Mouse (Mus musculus) MEL (cell line): ENCODE data around the gene Ucp2. TPM values are rescaled to one million over a fixed set of nuclear protein-coding genes. Genes with fewer than 3 reads are reported as not detected.

Experiments used
- DNase-seq: peaks from one replicate; pipeline ENCODE4 v3.0.0; 2011; ENCODE audit warnings: low read depth, low spot score
- H3K27ac ChIP-seq: 2 replicates; pipeline ENCODE4 v1.5.1; 2012; ENCODE audit warnings: low read depth, mild to moderate bottlenecking, control low read depth, low read length, moderate library complexity; ENCODE audit not compliant: control insufficient read depth
- H3K27me3 ChIP-seq, 2 experiments: fragments of 150-350 bp in 1 of 2; sonication (generic) in 1 of 2; 2 replicates each; pipeline ENCODE4 v1.6.1; 2012; ENCODE audit warnings: low read length in 2 of 2, mild to moderate bottlenecking in 2 of 2, improper control_type of control experiment in 1 of 2, moderate library complexity in 1 of 2; ENCODE audit not compliant: insufficient read depth in 2 of 2, control insufficient read depth in 1 of 2
- H3K36me3 ChIP-seq, 2 experiments: 2 replicates each; pipeline ENCODE4 v1.6.1; 2012 to 2014; ENCODE audit warnings: low read length in 2 of 2, improper control_type of control experiment in 1 of 2, inconsistent platforms in 1 of 2, mild to moderate bottlenecking in 1 of 2; ENCODE audit not compliant: insufficient read depth in 2 of 2, control insufficient read depth in 1 of 2
- H3K4me1 ChIP-seq, 2 experiments: fragments of 150-350 bp in 1 of 2; sonication (generic) in 1 of 2; 2 replicates each; pipeline ENCODE4 v1.6.1; 2012; ENCODE audit warnings: low read length in 2 of 2, improper control_type of control experiment in 1 of 2, mild to moderate bottlenecking in 1 of 2; ENCODE audit not compliant: insufficient read depth in 2 of 2, control insufficient read depth in 1 of 2
- H3K4me3 ChIP-seq, 2 experiments: fragments of 150-350 bp in 1 of 2; sonication (generic) in 1 of 2; 2 replicates each; pipeline ENCODE4 v1.5.1; 2012; ENCODE audit warnings: low read depth in 2 of 2, low read length in 2 of 2, mild to moderate bottlenecking in 2 of 2, moderate library complexity in 2 of 2, control low read depth in 1 of 2, improper control_type of control experiment in 1 of 2; ENCODE audit not compliant: control insufficient read depth in 1 of 2, insufficient read depth in 1 of 2
- H3K79me2 ChIP-seq: 2 replicates; pipeline ENCODE4 v1.6.1; 2012; ENCODE audit warnings: mild to moderate bottlenecking, low read length, moderate library complexity; ENCODE audit not compliant: control insufficient read depth, poor library complexity, insufficient read depth
- H3K9ac ChIP-seq: 2 replicates; pipeline ENCODE4 v1.6.1; 2012; ENCODE audit warnings: low read depth, mild to moderate bottlenecking, control low read depth, low read length, moderate library complexity; ENCODE audit not compliant: control insufficient read depth, poor library complexity, severe bottlenecking
- H3K9me3 ChIP-seq: fragments of 150-350 bp; sonication (generic); replicated peaks from 2 replicates; pipeline ENCODE4 v1.6.1; 2012; ENCODE audit warnings: mild to moderate bottlenecking, low read length, improper control_type of control experiment, moderate library complexity; ENCODE audit not compliant: insufficient read depth
- BHLHE40 ChIP-seq: IDR thresholded peaks from 2 replicates; pipeline ENCODE4 v1.6.1; 2012; ENCODE audit warnings: low read depth, mild to moderate bottlenecking, inconsistent platforms, low read length, improper control_type of control experiment, borderline replicate concordance
- CHD2 ChIP-seq: IDR thresholded peaks from 2 replicates; pipeline ENCODE4 v1.6.1; 2011; ENCODE audit warnings: low read length, improper control_type of control experiment
- E2F4 ChIP-seq: IDR thresholded peaks from 2 replicates; pipeline ENCODE4 v1.6.1; 2011; ENCODE audit warnings: low read depth, low read length, improper control_type of control experiment, borderline replicate concordance
- ELF1 ChIP-seq: IDR thresholded peaks from 2 replicates; pipeline ENCODE4 v1.6.1; 2014; ENCODE audit warnings: low read depth, mild to moderate bottlenecking, inconsistent platforms, low read length, improper control_type of control experiment, moderate library complexity
- EP300 ChIP-seq, 2 experiments: IDR thresholded peaks; 2 replicates each; pipeline ENCODE4 v1.6.1; 2011; ENCODE audit warnings: improper control_type of control experiment in 2 of 2, low read length in 2 of 2, low read depth in 1 of 2, mild to moderate bottlenecking in 1 of 2
- ETS1 ChIP-seq: IDR thresholded peaks from 2 replicates; pipeline ENCODE4 v1.6.1; 2012; ENCODE audit warnings: low read depth, mild to moderate bottlenecking, inconsistent platforms, low read length, improper control_type of control experiment, moderate library complexity
- KAT2A ChIP-seq: conservative IDR thresholded peaks from 2 replicates; pipeline ENCODE4 v1.6.1; 2012; ENCODE audit warnings: low read depth, low read length, improper control_type of control experiment, inconsistent platforms
- MAFK ChIP-seq: IDR thresholded peaks from 2 replicates; pipeline ENCODE4 v1.6.1; 2011; ENCODE audit warnings: low read depth, mild to moderate bottlenecking, low read length, improper control_type of control experiment, borderline replicate concordance
- MAX ChIP-seq: IDR thresholded peaks from 2 replicates; pipeline ENCODE4 v1.6.1; 2011; ENCODE audit warnings: low read length, improper control_type of control experiment
- MYB ChIP-seq: IDR thresholded peaks from 2 replicates; pipeline ENCODE4 v1.6.1; 2011; ENCODE audit warnings: mild to moderate bottlenecking, low read depth, low read length, improper control_type of control experiment
- NELFE ChIP-seq: IDR thresholded peaks from 2 replicates; pipeline ENCODE4 v1.6.1; 2011; ENCODE audit warnings: low read depth, low read length, improper control_type of control experiment
- POLR2AphosphoS2 ChIP-seq: IDR thresholded peaks from 2 replicates; pipeline ENCODE4 v1.6.1; 2011; ENCODE audit warnings: low read length, improper control_type of control experiment
- POLR2AphosphoS5 ChIP-seq: IDR thresholded peaks from 2 replicates; pipeline ENCODE4 v1.6.1; 2012; ENCODE audit warnings: low read depth, borderline replicate concordance, mild to moderate bottlenecking, inconsistent platforms, low read length, moderate library complexity, mixed read lengths
- USF2 ChIP-seq, 2 experiments: IDR thresholded peaks; 2 replicates each; pipeline ENCODE4 v1.6.1; 2011 to 2012; ENCODE audit warnings: improper control_type of control experiment in 2 of 2, low read length in 2 of 2, borderline replicate concordance in 1 of 2, inconsistent platforms in 1 of 2, low read depth in 1 of 2, mild to moderate bottlenecking in 1 of 2; ENCODE audit not compliant: insufficient read depth in 1 of 2
- polyA plus RNA-seq, 2 experiments: library from polyadenylated mRNA; stranded (reverse) in 1 of 2; unstranded in 1 of 2; fragments of >175 nt in 1 of 2; fragments of >200 nt in 1 of 2; gene quantifications; 2 replicates each; pipeline versions ENCODE4 v1.2.1 to v1.2.4; 2012; ENCODE audit warnings: low replicate concordance in 2 of 2, low read depth in 1 of 2; ENCODE audit not compliant: insufficient read length in 2 of 2, insufficient read depth in 1 of 2, missing spikeins in 1 of 2
- total RNA-seq: library from RNA; depleted of rRNA; stranded (reverse); fragments of 300-350 nt; gene quantifications from 2 replicates; pipeline ENCODE4 v1.2.3, GENCODE M21; 2012

Gene Ucp2
- total and polyA plus RNA-seq, 3 experiments: 139 to 724 TPM; not detected in 1

DNA sequence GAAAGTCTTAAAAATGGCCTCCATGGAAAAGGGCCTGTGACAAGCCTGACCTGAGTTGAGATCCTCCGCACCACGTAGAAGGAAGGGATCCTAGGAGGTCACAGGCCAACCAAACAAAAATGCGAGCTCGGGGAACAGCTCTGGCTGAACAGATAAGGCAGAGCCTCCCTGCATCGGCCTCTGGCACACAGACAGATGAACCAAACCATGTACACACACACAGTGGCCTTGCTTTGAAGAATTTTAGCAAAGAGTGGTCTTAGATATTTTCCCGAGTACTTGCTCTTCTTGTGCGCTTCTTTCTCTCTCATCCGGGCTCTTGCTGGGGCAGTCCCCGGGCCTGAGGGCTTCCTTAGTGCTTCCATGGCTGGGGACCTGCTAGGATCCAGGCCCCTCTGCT is 29.9 kb upstream of the Ucp2 start (continued):
- peak; percentile 60 to 64; a peak in 2 of 4 replicates for TF ChIP-seq EP300 (IDR thresholded peaks at IDR 0.05; ENCODE audit: low read depth in 1 of 2, low read length in 2 of 2)

DNA sequence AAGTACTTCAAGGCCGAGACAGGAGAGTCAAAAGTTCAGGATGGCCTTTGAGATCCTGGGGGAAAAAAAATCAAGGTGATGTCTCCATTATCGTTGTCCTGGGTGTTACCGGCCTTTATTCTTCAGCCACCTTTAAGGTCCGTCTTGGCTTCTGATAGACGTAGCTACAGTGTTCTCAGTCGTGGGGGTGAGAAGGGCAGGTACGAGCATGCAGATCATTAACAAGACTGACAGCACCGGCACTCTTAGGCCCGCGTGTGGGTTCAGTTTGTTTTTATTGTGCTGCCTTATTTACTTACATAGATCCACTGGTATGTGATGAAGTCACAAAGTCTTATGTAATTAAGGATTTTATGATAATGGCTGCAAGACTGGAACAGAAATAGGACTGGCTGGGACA is 29.4 kb upstream of the Ucp2 start:
- H3K27ac ChIP-seq: no peak overlapping the region
- H3K9ac ChIP-seq: no peak overlapping the region
- TF ChIP-seq ETS1 (no peak), KAT2A (no peak), BHLHE40 (no peak), NELFE (no peak), USF2 (IDR thresholded peaks at IDR 0.05; ENCODE audit: borderline replicate concordance in 1 of 2, insufficient read depth in 1 of 2, low read depth in 1 of 2, low read length in 2 of 2) (no peak), E2F4 (no peak), EP300 (IDR thresholded peaks at IDR 0.05; ENCODE audit: low read depth in 1 of 2, low read length in 2 of 2) (no peak), CHD2 (no peak), POLR2AphosphoS2 (no peak), MYB (no peak), ELF1 (no peak), POLR2AphosphoS5 (no peak), MAX (no peak)
- H3K4me3 ChIP-seq: no peak overlapping the region
- H3K36me3 ChIP-seq: peaks cover 0 to 49% of the 10 kb centered on the region in 2 experiments; a peak in 3 of 4 replicates
- no peak for DNase-seq
- no peaks in the 10 kb centered on the region for H3K27me3 ChIP-seq
- peaks cover 33 to 49% of the 10 kb centered on the region in 2 experiments for H3K4me1 ChIP-seq
- H3K79me2 ChIP-seq: no peaks in the 10 kb centered on the region
- no peaks in the 10 kb centered on the region for H3K9me3 ChIP-seq

- Histone ChIP-seq H3K79me2 (no peaks in the 10 kb centered on the region), H3K36me3 (peaks cover 0 to 49% of the 10 kb centered on the region in 2 experiments; a peak in 3 of 4 replicates), H3K4me1 (peaks cover 33 to 49% of the 10 kb centered on the region in 2 experiments), H3K27ac (no peak overlapping the region), H3K4me3 (no peak overlapping the region), H3K9me3 (no peaks in the 10 kb centered on the region), H3K27me3 (no peaks in the 10 kb centered on the region), H3K9ac (no peak overlapping the region)
- TF ChIP-seq POLR2AphosphoS2 (no peak), MAFK (no peak)
- no peak for DNase-seq
Observed at GRCm38 (mm10) chr7:100464248-100464647, 28.9 kb upstream of the Ucp2 start.
